Mouse (Mus musculus) retina, postnatal 7 days (tissue): ENCODE results near the gene Wnt6.
A peak's percentile ranks its signal among the peaks of the same experiment; 100 is the strongest.
"Not testable (repeated sequence)": the region's sequence is repeated elsewhere in the genome, so short reads cannot be mapped to it uniquely, and the experiment has no call there.

Source experiments
- DNase-seq: peaks from one replicate; pipeline ENCODE4 v3.0.0-alpha.2; 2012; ENCODE audit warnings: low read depth, low spot score

The Wnt6 gene

DNA sequence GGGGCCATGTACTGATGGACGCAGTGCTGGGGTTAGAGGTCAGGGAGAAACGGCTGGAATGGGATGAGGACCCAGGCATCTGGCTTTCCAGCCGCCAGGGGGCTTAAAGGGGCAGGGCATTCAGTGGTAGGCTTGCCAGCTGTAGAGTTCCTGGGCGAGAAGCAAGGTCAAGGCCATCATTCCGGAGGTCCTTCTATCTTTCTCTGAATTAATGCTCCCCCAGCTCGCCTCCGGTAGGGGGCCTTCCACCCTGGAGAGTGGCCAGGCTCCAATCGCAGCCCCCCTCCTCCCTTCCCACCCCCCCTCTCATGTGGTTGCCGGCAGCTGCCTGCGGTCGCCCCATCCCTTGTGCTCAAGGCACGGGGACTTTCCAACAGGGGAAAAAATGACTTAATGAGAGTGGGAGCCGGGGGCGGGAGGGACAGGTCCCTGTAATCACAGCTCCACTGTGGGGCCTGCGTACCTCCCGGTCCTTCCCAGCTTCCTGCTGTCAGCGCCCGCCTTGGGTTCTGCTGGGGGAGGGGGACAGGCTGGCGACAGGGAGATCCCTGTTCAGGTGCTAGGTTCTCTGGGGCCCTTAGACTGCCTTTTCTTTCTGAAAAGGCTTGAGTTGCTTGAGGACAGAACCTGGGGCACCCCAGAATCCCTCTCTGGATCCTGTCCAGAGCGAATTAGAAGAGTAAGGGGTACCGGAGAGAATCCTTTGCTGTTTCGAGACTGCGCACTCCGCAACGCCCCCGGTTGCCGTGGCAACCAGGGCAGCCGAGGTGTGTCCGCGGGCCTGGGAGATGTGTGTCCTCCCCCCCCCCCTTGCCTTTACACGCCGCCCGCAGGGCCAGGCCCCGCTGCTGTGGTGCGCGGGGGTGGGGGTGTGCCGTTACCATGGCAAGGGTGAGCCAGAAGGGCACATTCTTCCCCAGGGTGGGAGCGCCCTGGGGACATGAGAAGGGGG is 34.9 kb downstream of the Wnt6 start:
- no peak for DNase-seq

DNA sequence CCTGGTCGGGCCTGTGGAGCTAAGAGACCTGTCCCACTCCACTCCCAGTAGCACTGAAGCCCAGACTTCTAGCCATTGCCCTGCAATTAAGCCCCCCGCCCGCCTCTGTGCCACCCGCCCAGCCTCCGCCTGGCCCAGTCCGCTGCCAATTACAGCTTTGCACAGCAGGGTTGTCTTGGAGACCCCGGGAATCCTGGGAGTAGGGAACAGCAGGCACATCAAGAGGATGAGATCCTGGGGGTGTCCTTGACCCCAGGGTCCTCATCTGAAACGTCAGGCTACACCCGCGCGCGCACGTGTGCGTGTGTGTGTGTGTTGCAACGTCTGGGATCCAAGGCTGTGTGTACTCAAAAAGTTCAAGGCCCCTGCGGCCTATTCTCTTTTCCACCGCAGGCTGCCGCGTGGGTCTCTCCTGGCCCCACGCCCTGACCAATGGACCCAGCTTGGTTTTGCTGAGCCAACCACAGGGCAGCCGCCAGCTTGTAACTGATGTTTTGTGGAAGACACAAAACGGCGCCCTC is 35.9 kb downstream of the Wnt6 start:
- no peak for DNase-seq

DNA sequence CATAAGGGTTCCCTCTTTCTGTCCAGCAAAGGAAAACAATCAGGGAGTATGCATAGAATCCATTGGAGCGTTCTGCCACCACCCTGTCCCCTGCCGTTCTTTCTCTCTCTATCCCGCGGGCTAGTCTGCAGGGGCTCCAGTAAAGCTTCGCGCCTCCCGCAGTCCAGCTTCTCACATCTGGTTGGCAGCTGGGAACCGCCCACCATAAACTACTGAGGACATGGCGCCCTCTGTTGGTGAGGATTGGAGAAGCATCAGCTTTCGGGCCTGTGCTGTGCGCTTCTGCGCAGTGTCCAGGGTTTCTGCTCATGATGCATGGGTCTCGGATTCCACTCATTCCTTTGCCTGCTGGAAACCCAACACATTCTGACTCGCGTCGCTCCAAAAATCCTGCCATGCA is 36.4 kb downstream of the Wnt6 start:
- DNase-seq, result peak; percentile 80

DNA sequence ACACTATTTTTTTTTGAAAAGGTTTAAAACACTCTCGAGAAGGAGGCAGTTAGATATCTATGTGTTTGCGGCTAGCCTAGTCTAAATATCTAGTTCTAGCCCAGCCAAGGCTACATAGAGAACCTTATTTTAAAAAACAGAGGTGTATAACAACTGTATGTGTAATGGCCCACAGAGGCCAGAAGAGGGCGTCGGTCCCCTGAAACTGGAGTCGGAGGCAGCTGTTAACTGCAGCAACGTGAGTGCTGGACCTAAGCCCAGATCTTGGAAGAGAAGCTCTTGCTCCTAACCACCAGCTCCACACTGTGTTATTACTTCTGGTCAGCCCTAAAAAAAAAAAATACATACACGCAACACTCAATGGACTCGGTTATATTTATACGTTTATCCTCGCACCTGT is 37.3 kb downstream of the Wnt6 start:
- DNase-seq, result no peak

DNA sequence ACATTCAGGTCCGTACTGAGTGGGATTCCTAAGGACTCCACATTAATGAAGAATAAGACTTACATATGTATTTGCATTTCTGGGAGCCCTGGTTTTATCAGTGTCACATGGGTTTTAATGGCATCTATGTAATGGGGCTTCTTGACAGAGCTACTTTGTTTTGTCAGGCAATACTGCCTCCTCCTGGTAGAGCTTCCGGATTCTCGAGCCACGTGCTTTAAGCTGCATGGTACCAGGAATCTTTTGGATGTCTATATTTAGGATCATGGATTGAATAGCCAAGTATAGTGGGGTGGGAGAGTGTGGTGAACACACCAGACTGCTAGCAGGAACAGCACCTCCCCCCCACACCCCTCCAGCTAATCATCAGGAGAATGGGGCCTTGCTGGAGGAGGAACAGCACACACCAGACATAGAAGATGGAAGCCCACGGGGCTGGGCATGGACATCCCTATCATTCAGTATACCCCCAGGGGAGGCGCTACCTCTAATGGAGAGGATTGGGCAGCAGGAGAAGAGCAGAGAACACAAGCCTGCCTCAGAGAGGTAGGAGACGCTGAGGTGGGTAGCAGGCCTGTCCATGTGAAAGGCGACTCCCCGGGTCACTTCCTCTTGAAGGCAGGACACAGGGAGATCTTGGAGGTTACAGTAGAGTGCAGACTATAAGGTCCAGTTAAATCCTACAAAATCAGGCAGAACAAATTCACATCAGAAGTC is 43.4 kb downstream of the Wnt6 start:
- DNase-seq, result no peak

DNA sequence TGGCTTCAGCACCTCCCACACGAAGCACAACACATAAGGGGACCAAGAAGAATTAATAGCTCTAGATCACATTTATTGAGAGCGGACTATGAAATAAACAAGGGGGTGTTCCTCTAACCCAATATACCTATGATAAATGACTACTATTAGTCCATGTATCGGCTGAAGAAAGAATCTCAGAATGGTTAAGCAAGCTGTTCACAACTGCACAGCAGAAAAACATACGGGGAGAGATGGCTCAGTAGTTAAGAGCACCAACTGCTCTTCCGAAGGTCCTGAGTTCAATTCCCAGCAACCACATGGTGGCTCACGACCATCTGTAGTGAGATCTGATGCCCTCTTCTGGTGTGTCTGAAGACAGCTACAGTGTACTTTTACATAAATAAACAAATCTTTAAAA is 44.3 kb downstream of the Wnt6 start:
- not testable (repeated sequence) for DNase-seq

DNA sequence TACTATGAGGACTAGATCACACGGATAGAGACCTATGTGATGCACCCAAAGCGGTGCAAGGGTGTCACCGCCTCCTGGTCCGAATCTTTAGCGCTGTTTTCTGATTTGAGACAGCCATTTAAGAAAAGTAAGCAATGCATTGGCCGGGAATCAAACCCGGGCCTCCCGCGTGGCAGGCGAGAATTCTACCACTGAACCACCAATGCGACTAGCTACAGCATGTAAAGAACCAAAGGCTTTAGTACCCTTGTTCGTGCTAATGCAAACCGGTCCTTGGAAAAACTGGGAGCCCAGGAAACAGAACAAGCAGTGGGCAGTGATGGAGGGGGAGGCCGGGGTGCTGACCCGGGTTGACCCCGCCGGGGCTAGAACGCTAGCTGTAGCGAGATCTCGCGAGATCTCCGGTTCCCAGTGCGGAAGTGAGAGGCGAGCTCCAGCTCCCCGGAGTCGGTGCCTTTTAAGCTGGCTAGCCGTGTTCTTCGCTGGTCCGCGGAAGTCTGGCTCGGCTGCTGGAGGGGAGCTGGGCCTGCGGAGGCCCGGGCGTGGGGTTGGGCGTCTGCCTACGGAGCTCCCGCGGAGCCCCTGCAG is 45.0 kb downstream of the Wnt6 start:
- peak; percentile 86 for DNase-seq

DNA sequence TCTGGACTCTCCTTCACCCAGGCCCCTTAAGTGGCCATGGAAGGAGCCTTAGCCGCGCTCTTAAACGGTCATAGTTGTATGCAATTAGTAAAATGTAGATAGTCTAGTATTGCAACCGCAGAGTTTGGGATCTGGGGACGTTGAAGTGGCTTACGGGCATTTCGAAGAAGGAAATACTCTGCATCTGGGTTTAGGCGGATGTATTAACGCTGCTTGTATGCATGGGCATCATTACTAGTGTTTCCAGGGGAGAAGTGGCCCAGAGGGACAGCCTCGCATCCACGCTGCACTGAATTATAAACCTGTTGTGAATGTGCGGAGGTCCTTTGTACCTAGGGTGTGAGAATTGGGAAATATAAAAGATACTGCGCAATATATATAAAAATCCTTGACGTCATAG is 45.5 kb downstream of the Wnt6 start:
- DNase-seq, result no peak

DNA sequence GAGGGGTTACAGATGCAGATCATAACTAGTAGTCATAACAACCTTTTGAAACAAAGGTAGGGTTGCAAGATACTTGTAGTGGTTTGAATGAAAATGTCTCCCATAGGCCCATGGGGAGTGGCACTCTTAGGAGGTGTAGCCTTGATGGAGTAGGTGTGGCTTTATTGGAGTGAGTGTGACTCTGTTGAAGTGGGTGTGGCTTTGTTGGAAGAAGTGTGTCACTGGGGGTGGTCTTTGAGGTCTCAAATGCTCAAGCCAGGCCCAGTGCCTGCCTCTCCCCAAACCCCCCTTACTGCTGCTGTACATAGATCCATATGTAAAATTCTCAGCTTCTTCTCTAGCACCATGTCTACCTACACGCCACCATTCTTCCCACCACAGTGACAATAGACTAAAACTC is 46.8 kb downstream of the Wnt6 start:
- no peak for DNase-seq

DNA sequence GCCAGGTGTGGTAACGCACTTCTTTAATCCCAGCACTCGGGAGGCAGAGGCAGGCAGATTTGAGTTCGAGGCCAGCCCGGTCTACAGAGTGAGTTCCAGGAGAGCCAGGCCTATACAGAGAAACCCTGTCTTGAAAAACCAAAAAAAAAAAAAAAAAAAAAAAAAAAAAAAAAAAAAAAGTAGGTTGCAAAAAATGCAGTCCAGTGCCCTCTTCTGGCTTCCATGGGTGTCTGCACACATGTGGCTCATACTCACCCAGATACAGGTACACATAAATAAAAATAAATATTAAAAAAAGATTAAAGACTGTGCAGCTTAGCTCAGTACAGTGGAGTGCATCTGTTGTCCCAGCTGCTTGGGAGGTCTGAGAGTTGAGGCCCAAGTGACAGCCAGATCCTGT is 51.9 kb downstream of the Wnt6 start:
- DNase-seq, result not testable (repeated sequence)

DNA sequence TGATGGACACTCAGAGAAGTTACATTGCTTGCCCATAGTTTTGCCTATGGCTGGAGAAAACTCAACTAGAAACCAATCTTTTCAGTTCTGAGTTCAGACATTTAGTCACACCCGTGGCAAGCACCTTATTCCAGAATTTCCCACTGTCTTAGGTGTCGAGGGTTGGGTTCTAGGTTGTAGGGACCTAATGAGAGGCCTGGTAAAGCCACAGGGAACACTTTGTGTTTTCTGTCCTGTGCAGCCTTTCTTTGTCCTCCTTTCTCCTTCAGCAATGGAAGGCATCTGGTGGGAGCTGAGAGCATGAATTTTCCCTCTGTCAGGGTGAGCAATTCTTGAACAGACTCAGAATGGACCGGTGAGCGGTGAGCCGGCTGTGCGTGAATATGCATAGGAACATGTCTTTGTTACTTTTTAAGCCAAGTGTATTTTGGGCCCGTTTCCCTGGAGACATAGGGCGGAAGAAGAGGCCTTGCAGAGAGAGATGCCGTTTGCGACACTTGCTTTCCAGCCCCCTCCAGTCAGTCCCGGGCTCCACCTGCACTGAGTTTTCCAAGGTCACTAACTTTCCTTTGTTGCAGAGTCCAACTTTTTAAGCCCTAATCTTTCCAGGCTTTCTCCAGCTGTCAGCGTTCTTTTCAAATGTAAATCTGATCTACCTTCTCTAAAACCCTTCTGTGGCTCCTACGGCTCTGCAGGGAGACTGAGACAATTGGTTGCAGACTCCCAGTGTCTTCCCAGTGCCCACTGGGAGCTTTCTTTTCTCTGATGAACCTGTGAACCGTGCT is 53.0 kb downstream of the Wnt6 start:
- DNase-seq, result no peak

DNA sequence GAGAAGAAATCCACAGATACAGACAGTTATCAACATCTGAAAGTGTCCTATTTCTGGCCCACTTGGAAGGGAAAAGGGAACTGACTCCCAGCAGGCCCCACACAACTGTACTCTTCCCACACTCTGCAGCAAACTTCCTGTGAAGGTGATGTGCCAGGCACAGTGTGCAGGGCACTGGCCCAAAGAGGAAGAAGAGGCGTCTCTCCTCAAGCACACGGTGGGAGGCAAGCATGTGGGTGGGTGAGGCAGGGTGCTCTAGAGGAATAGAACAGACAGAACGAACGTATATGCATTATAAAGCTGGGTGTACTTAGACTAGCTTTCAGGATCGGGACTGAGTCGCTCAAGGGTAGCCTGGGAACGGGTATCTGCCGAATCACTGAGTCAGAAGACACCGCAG is 58.4 kb downstream of the Wnt6 start:
- no peak for DNase-seq

DNA sequence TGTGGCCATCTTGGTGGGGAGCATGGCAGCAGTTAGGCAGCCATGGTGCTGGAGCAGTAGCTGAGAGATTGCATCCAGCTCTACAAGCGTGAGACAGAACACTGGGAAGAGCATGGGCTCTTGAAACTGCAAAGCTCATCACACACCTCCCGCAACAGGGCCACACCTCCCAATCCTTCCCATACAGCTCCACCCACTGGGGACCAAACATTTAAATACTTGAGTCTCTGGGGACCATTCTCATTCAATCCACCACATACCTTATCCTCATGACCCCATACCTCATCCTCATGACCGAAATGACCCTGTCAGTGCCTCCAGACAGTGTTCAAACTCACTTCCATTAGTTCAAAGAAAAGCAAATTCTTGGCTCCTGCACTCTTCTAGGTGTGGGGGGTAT is 61.6 kb downstream of the Wnt6 start:
- no peak for DNase-seq
